Mouse (Mus musculus): ENCODE results near the gene Tmc8.
"Not testable (repeated sequence)": the region's sequence is repeated elsewhere in the genome, so short reads cannot be mapped to it uniquely, and the experiment has no call there.

Tmc8 gene

GRCm38 (mm10) chr11:117825333-117826101 lies 43.6 kb downstream of the Tmc8 start, which contains the start of the genes Afmid and Tk1:
TSS of gene Afmid (plus strand) at chr11:117825924.
TSS of gene Tk1 (minus strand) at chr11:117826092.
- DNase-seq (ENCODE audit: low read depth) = peak; percentile 66

- peak; percentile 17 for DNase-seq (ENCODE audit: low read depth)
Measured at GRCm38 (mm10) chr11:117826164-117826563, 44.3 kb downstream of the Tmc8 start.

- peak; percentile 29 for DNase-seq (ENCODE audit: low read depth)
Measured at GRCm38 (mm10) chr11:117826916-117827315, 45.0 kb downstream of the Tmc8 start.

- peak; percentile 29 for DNase-seq (ENCODE audit: low read depth)
Measured at GRCm38 (mm10) chr11:117827386-117827785, 45.5 kb downstream of the Tmc8 start.

GRCm38 (mm10) chr11:117828149-117828887 lies 46.4 kb downstream of the Tmc8 start:
- peak; percentile 88 for DNase-seq (ENCODE audit: low read depth)

- no peak for DNase-seq (ENCODE audit: low read depth)
Measured at GRCm38 (mm10) chr11:117828888-117829604, 47.2 kb downstream of the Tmc8 start.

GRCm38 (mm10) chr11:117829671-117830215 lies 47.9 kb downstream of the Tmc8 start:
- no peak for DNase-seq (ENCODE audit: low read depth)

GRCm38 (mm10) chr11:117830401-117830800 lies 48.5 kb downstream of the Tmc8 start:
- DNase-seq (ENCODE audit: low read depth) = no peak

- peak; percentile 97 for DNase-seq (ENCODE audit: low read depth)
Measured at GRCm38 (mm10) chr11:117832086-117832969, 50.5 kb downstream of the Tmc8 start.

GRCm38 (mm10) chr11:117833509-117833908 lies 51.6 kb downstream of the Tmc8 start:
- DNase-seq (ENCODE audit: low read depth) = not testable (repeated sequence)

- no peak for DNase-seq (ENCODE audit: low read depth)
Measured at GRCm38 (mm10) chr11:117834086-117834485, 52.2 kb downstream of the Tmc8 start.

GRCm38 (mm10) chr11:117836306-117836705 lies 54.4 kb downstream of the Tmc8 start:
- DNase-seq (ENCODE audit: low read depth) = no peak

- DNase-seq (ENCODE audit: low read depth) = no peak
Measured at GRCm38 (mm10) chr11:117838572-117838971, 56.7 kb downstream of the Tmc8 start.

GRCm38 (mm10) chr11:117839021-117839420 lies 57.1 kb downstream of the Tmc8 start:
- DNase-seq (ENCODE audit: low read depth) = no peak

- DNase-seq (ENCODE audit: low read depth) = no peak
Measured at GRCm38 (mm10) chr11:117840910-117841309, 59.0 kb downstream of the Tmc8 start.
